Mouse (Mus musculus) lung, postnatal 0 days (tissue): ENCODE measurements around the gene Psd. TPM values are rescaled to one million over a fixed set of nuclear protein-coding genes. Genes with fewer than 3 reads are reported as not detected.
A peak's percentile ranks its signal among the peaks of the same experiment; 100 is the strongest.

ENCODE experiments used
- ATAC-seq: fragments of 200-750 bp; cut with Nextera tagmentation; 2 replicates; pipeline ENCODE4 v1.8.0; 2017; ENCODE audit warnings: moderate library complexity
- DNase-seq: peaks from one replicate; pipeline ENCODE4 v3.0.0-alpha.2; 2016; ENCODE audit warnings: low spot score
- H3K27ac ChIP-seq: fragments of 300-500 bp; sonication (generic); 2 replicates; pipeline ENCODE4 v1.5.1; 2014; ENCODE audit warnings: antibody characterized with exemption, mild to moderate bottlenecking, low read length, mixed read lengths
- H3K27me3 ChIP-seq: fragments of 300-500 bp; sonication (generic); replicated peaks from 2 replicates; pipeline ENCODE4 v1.6.1; 2014; ENCODE audit warnings: low read length, mixed read lengths; ENCODE audit not compliant: insufficient read depth
- H3K36me3 ChIP-seq: fragments of 300-500 bp; sonication (generic); 2 replicates; pipeline ENCODE4 v1.6.1; 2014; ENCODE audit warnings: low read length, mixed read lengths; ENCODE audit not compliant: insufficient read depth
- H3K4me1 ChIP-seq: fragments of 300-500 bp; sonication (generic); 2 replicates; pipeline ENCODE4 v1.6.1; 2014; ENCODE audit warnings: antibody characterized with exemption, low read depth, low read length, mixed read lengths; ENCODE audit not compliant: insufficient read depth
- H3K4me2 ChIP-seq: fragments of 300-500 bp; sonication (generic); replicated peaks from 2 replicates; pipeline ENCODE4 v1.6.1; 2014; ENCODE audit warnings: low read depth, mild to moderate bottlenecking, low read length, moderate library complexity, mixed read lengths
- H3K4me3 ChIP-seq: fragments of 300-500 bp; sonication (generic); 2 replicates; pipeline ENCODE4 v1.5.1; 2014; ENCODE audit warnings: low read depth, low read length
- H3K9ac ChIP-seq: fragments of 300-500 bp; sonication (generic); replicated peaks from 2 replicates; pipeline ENCODE4 v1.6.1; 2014; ENCODE audit warnings: low read depth, mild to moderate bottlenecking
- H3K9me3 ChIP-seq: fragments of 300-500 bp; sonication (generic); 2 replicates; pipeline ENCODE4 v1.6.1; 2016; ENCODE audit warnings: low read length, mixed read lengths
- CTCF ChIP-seq: IDR thresholded peaks from 2 replicates; pipeline ENCODE4 v1.5.1; 2016; ENCODE audit warnings: antibody characterized with exemption, mild to moderate bottlenecking
- EP300 ChIP-seq: IDR thresholded peaks from 2 replicates; pipeline ENCODE4 v1.6.1; 2016; ENCODE audit warnings: antibody characterized with exemption, mild to moderate bottlenecking, control low read depth
- WGBS: fragments of 180-500 bp; shearing (Covaris S2); extraction: QIAGEN DNeasy Blood & Tissue Kit; methylation state at CpG from one replicate; pipeline ENCODE4 v1.1.7; 2014; 5-methylcytosine and 5-hydroxymethylcytosine counted together
- polyA plus RNA-seq: library from polyadenylated mRNA; unstranded; fragments of >200 nt; fragmentation: Nextera tagmentation; extraction: Ambion mirVana; gene quantifications from 2 replicates; pipeline ENCODE4 v1.2.1, GENCODE M21; 2015

Psd gene
- polyA plus RNA-seq, 1 experiment from 2014 or later = 2.7 TPM

GRCm38 (mm10) chr19:46328081-46329030 is 1.4 kb upstream of the Psd start, which contains the start of gene Fbxl15:
Gene Fbxl15 (plus strand): TSS chr19:46328184.
- Histone ChIP-seq H3K27ac (peak within 1 kb of the TSS; percentile 86), H3K4me3 (peak within 1 kb of the TSS; percentile 61), H3K9me3 (no peaks in the 10 kb centered on the region), H3K9ac (peak within 1 kb of the TSS; percentile 30; the same call in 1 of the 2 replicates), H3K36me3 (0 out of 2 replicates have a peak, but pooled peaks cover 3% of the 10 kb centered on the region), H3K27me3 (peaks cover 25% of the 10 kb centered on the region), H3K4me2 (peak within 1 kb of the TSS; percentile 99), H3K4me1 (peaks cover 20% of the 10 kb centered on the region)
- ATAC-seq (peak; percentile 91), DNase-seq (peak; percentile 97)
- TF ChIP-seq EP300 (no peak), CTCF (no peak)
- WGBS = under 1% methylated on average over 75 of the region's 81 CpGs

- DNase-seq (no peak), ATAC-seq (no peak)
- 23% methylated on average over 14 of the region's 14 CpGs for WGBS
- Histone ChIP-seq H3K4me2 (peak overlapping the region; percentile 99), H3K36me3 (0 out of 2 replicates have a peak, but pooled peaks cover 3% of the 10 kb centered on the region), H3K9me3 (no peaks in the 10 kb centered on the region), H3K27me3 (peaks cover 26% of the 10 kb centered on the region), H3K4me3 (peak overlapping the region; percentile 61), H3K27ac (peak overlapping the region; percentile 86; the same call in 1 of the 2 replicates), H3K9ac (no peak overlapping the region), H3K4me1 (peaks cover 20% of the 10 kb centered on the region)
- no peak; the same call in 1 of the 2 replicates for TF ChIP-seq CTCF
- no peak for TF ChIP-seq EP300
Measured at GRCm38 (mm10) chr19:46327531-46328064, 642 bp upstream of the Psd start.

- 6% methylated on average over 25 of the region's 29 CpGs for WGBS
- no peak for ATAC-seq
- no peak overlapping the region for H3K4me3 ChIP-seq
Measured at GRCm38 (mm10) chr19:46326019-46326755, 769 bp downstream of the Psd start.

GRCm38 (mm10) chr19:46324918-46325317 is 2.0 kb downstream of the Psd start:
- DNase-seq (no peak), ATAC-seq (no peak)
- Histone ChIP-seq H3K9me3 (no peaks in the 10 kb centered on the region), H3K4me2 (no peak overlapping the region), H3K27me3 (peaks cover 39% of the 10 kb centered on the region), H3K4me3 (no peak overlapping the region), H3K4me1 (peaks cover 20% of the 10 kb centered on the region), H3K36me3 (no peaks in the 10 kb centered on the region), H3K9ac (no peak overlapping the region), H3K27ac (no peak overlapping the region)
- WGBS = 62% methylated on average over 4 of the region's 5 CpGs
- no peak for TF ChIP-seq EP300
- no peak for TF ChIP-seq CTCF

More at GRCm38 (mm10) chr19:46326019-46326755, 769 bp downstream of the Psd start:
- TF ChIP-seq CTCF = no peak
- no peak for TF ChIP-seq EP300
- peaks cover 20% of the 10 kb centered on the region for H3K4me1 ChIP-seq
- H3K4me2 ChIP-seq = no peak overlapping the region
- no peak for DNase-seq
- H3K9ac ChIP-seq = no peak overlapping the region
- H3K9me3 ChIP-seq = no peaks in the 10 kb centered on the region
- no peak overlapping the region for H3K27ac ChIP-seq
- H3K36me3 ChIP-seq = 0 out of 2 replicates have a peak, but pooled peaks cover 3% of the 10 kb centered on the region
- H3K27me3 ChIP-seq = peaks cover 31% of the 10 kb centered on the region

GRCm38 (mm10) chr19:46324366-46324765 is 2.6 kb downstream of the Psd start:
- Histone ChIP-seq H3K9me3 (no peaks in the 10 kb centered on the region), H3K4me1 (peaks cover 18% of the 10 kb centered on the region), H3K9ac (no peak overlapping the region), H3K36me3 (no peaks in the 10 kb centered on the region), H3K27ac (no peak overlapping the region), H3K4me3 (no peak overlapping the region), H3K4me2 (no peak overlapping the region), H3K27me3 (peaks cover 45% of the 10 kb centered on the region)
- TF ChIP-seq CTCF (no peak), EP300 (no peak)
- 55% methylated on average over 11 of the region's 11 CpGs for WGBS
- no peak for ATAC-seq
- DNase-seq = no peak
